Mouse (Mus musculus): ENCODE measurements around the gene Pick1. TPM values are rescaled to one million over a fixed set of nuclear protein-coding genes. Genes with fewer than 3 reads are reported as not detected.

Pick1 gene
- polyA plus RNA-seq, 1 experiment from 2014 or later, result 32.4 TPM

GRCm38 (mm10) chr15:79252580-79252979, 23.6 kb downstream of the Pick1 start:
- H3K9ac ChIP-seq, result peak overlapping the region; percentile 85
- WGBS, result 28% methylated on average over 24 of the region's 24 CpGs
- H3K4me2 ChIP-seq, result peak overlapping the region; percentile 76
- peaks cover 18% of the 10 kb centered on the region for H3K4me1 ChIP-seq
- no peak for ATAC-seq (ENCODE audit: extremely low read depth, insufficient number of reproducible peaks, low FRiP score, low TSS enrichment)
- H3K4me3 ChIP-seq, result peak overlapping the region; percentile 48
- no peaks in the 10 kb centered on the region for H3K9me3 ChIP-seq
- peaks cover 19% of the 10 kb centered on the region for H3K36me3 ChIP-seq
- peaks cover 56% of the 10 kb centered on the region for H3K27me3 ChIP-seq (replicated peaks)
- no peak overlapping the region for H3K27ac ChIP-seq (replicated peaks)

- Histone ChIP-seq H3K9me3 (no peaks in the 10 kb centered on the region), H3K9ac (no peak within 1 kb of the TSS), H3K4me2 (no peak within 1 kb of the TSS), H3K4me3 (no peak within 1 kb of the TSS), H3K27ac (replicated peaks) (no peak within 1 kb of the TSS), H3K4me1 (peaks cover 18% of the 10 kb centered on the region), H3K27me3 (replicated peaks) (peaks cover 65% of the 10 kb centered on the region), H3K36me3 (peaks cover under 1% of the 10 kb centered on the region)
- 21% methylated on average over 3 of the region's 3 CpGs for WGBS
- ATAC-seq (ENCODE audit: extremely low read depth, insufficient number of reproducible peaks, low FRiP score, low TSS enrichment), result no peak
Measured at GRCm38 (mm10) chr15:79254661-79255060, 25.7 kb downstream of the Pick1 start, which contains the start of gene Slc16a8. Gene Slc16a8, minus strand, starts transcription at chr15:79254761.

- Histone ChIP-seq H3K27me3 (replicated peaks) (peaks cover 69% of the 10 kb centered on the region), H3K9ac (no peak overlapping the region), H3K4me3 (no peak overlapping the region), H3K9me3 (no peaks in the 10 kb centered on the region), H3K4me2 (no peak overlapping the region), H3K27ac (replicated peaks) (no peak overlapping the region), H3K4me1 (peaks cover 26% of the 10 kb centered on the region), H3K36me3 (no peaks in the 10 kb centered on the region)
- 34% methylated on average over 17 of the region's 17 CpGs for WGBS
- no peak for ATAC-seq (ENCODE audit: extremely low read depth, insufficient number of reproducible peaks, low FRiP score, low TSS enrichment)
Measured at GRCm38 (mm10) chr15:79258521-79258920, 29.5 kb downstream of the Pick1 start.

- H3K9me3 ChIP-seq, result no peaks in the 10 kb centered on the region
- H3K36me3 ChIP-seq, result no peaks in the 10 kb centered on the region
- peak; percentile 49; the same call in 1 of the 2 replicates for ATAC-seq (ENCODE audit: extremely low read depth, insufficient number of reproducible peaks, low FRiP score, low TSS enrichment)
- H3K9ac ChIP-seq, result peak overlapping the region; percentile 86
- peaks cover 20% of the 10 kb centered on the region for H3K4me1 ChIP-seq
- peaks cover 69% of the 10 kb centered on the region for H3K27me3 ChIP-seq (replicated peaks)
- peak overlapping the region; percentile 60 for H3K27ac ChIP-seq (replicated peaks)
- H3K4me2 ChIP-seq, result peak overlapping the region; percentile 98
- WGBS, result 2% methylated on average over 53 of the region's 62 CpGs
- peak overlapping the region; percentile 72 for H3K4me3 ChIP-seq
Measured at GRCm38 (mm10) chr15:79261095-79261725, 32.2 kb downstream of the Pick1 start.

- WGBS, result 0% methylated on average over 24 of the region's 28 CpGs
- Histone ChIP-seq H3K4me3 (peak overlapping the region; percentile 72), H3K36me3 (no peaks in the 10 kb centered on the region), H3K9me3 (no peaks in the 10 kb centered on the region), H3K27me3 (replicated peaks) (peaks cover 74% of the 10 kb centered on the region), H3K4me2 (peak overlapping the region; percentile 98), H3K9ac (peak overlapping the region; percentile 86), H3K4me1 (peaks cover 20% of the 10 kb centered on the region), H3K27ac (replicated peaks) (peak overlapping the region; percentile 60)
- ATAC-seq (ENCODE audit: extremely low read depth, insufficient number of reproducible peaks, low FRiP score, low TSS enrichment), result no peak
Measured at GRCm38 (mm10) chr15:79261757-79262156, 32.8 kb downstream of the Pick1 start.

GRCm38 (mm10) chr15:79262375-79262774, 33.4 kb downstream of the Pick1 start:
- Histone ChIP-seq H3K36me3 (no peaks in the 10 kb centered on the region), H3K9ac (peak overlapping the region; percentile 86; the same call in 1 of the 2 replicates), H3K27me3 (replicated peaks) (peaks cover 80% of the 10 kb centered on the region), H3K4me2 (peak overlapping the region; percentile 98), H3K27ac (replicated peaks) (peak overlapping the region; percentile 60), H3K4me3 (peak overlapping the region; percentile 72; the same call in 1 of the 2 replicates), H3K9me3 (no peaks in the 10 kb centered on the region), H3K4me1 (peaks cover 20% of the 10 kb centered on the region)
- ATAC-seq (ENCODE audit: extremely low read depth, insufficient number of reproducible peaks, low FRiP score, low TSS enrichment), result no peak
- WGBS, result 23% methylated on average over 13 of the region's 13 CpGs

GRCm38 (mm10) chr15:79262786-79263309, 33.9 kb downstream of the Pick1 start:
- no peaks in the 10 kb centered on the region for H3K36me3 ChIP-seq
- H3K4me1 ChIP-seq, result peaks cover 20% of the 10 kb centered on the region
- H3K9me3 ChIP-seq, result no peaks in the 10 kb centered on the region
- WGBS, result 80% methylated on average over 3 of the region's 3 CpGs
- H3K4me2 ChIP-seq, result peak overlapping the region; percentile 98
- no peak for ATAC-seq (ENCODE audit: extremely low read depth, insufficient number of reproducible peaks, low FRiP score, low TSS enrichment)
- peaks cover 84% of the 10 kb centered on the region for H3K27me3 ChIP-seq (replicated peaks)
- peak overlapping the region; percentile 60 for H3K27ac ChIP-seq (replicated peaks)
- H3K4me3 ChIP-seq, result no peak overlapping the region
- H3K9ac ChIP-seq, result 0 out of 2 replicates have a peak overlapping the region, but pooled peaks have one; percentile 11

GRCm38 (mm10) chr15:79263726-79264125, 34.8 kb downstream of the Pick1 start:
- H3K9me3 ChIP-seq, result no peaks in the 10 kb centered on the region
- H3K9ac ChIP-seq, result no peak overlapping the region
- no peak for ATAC-seq (ENCODE audit: extremely low read depth, insufficient number of reproducible peaks, low FRiP score, low TSS enrichment)
- 90% methylated on average over 6 of the region's 6 CpGs for WGBS
- no peak overlapping the region for H3K4me3 ChIP-seq
- no peaks in the 10 kb centered on the region for H3K36me3 ChIP-seq
- H3K27ac ChIP-seq (replicated peaks), result 0 out of 2 replicates have a peak overlapping the region, but pooled peaks have one; percentile 2
- peaks cover 20% of the 10 kb centered on the region for H3K4me1 ChIP-seq
- H3K4me2 ChIP-seq, result no peak overlapping the region
- peaks cover 93% of the 10 kb centered on the region for H3K27me3 ChIP-seq (replicated peaks)

GRCm38 (mm10) chr15:79265384-79265783, 36.4 kb downstream of the Pick1 start:
- no peak overlapping the region for H3K4me3 ChIP-seq

GRCm38 (mm10) chr15:79268521-79268920, 39.5 kb downstream of the Pick1 start:
- Histone ChIP-seq H3K27me3 (replicated peaks) (peaks cover 68% of the 10 kb centered on the region), H3K4me1 (peaks cover 10% of the 10 kb centered on the region), H3K9ac (no peak overlapping the region), H3K4me3 (no peak overlapping the region), H3K27ac (replicated peaks) (no peak overlapping the region), H3K9me3 (no peaks in the 10 kb centered on the region), H3K36me3 (no peaks in the 10 kb centered on the region), H3K4me2 (no peak overlapping the region)
- ATAC-seq (ENCODE audit: extremely low read depth, insufficient number of reproducible peaks, low FRiP score, low TSS enrichment), result no peak
- WGBS, result 26% methylated on average over 1 of the region's 1 CpGs

More at GRCm38 (mm10) chr15:79265384-79265783, 36.4 kb downstream of the Pick1 start:
- ATAC-seq (ENCODE audit: extremely low read depth, insufficient number of reproducible peaks, low FRiP score, low TSS enrichment), result no peak
- no peak overlapping the region for H3K9ac ChIP-seq
- no peak overlapping the region for H3K27ac ChIP-seq (replicated peaks)
- H3K36me3 ChIP-seq, result no peaks in the 10 kb centered on the region
- no peaks in the 10 kb centered on the region for H3K9me3 ChIP-seq
- 52% methylated on average over 4 of the region's 4 CpGs for WGBS
- peaks cover 20% of the 10 kb centered on the region for H3K4me1 ChIP-seq
- H3K27me3 ChIP-seq (replicated peaks), result peaks cover 84% of the 10 kb centered on the region
- no peak overlapping the region for H3K4me2 ChIP-seq

GRCm38 (mm10) chr15:79270317-79271123, 41.5 kb downstream of the Pick1 start:
- Histone ChIP-seq H3K4me3 (peak overlapping the region; percentile 46), H3K9ac (peak overlapping the region; percentile 79), H3K27me3 (replicated peaks) (peaks cover 52% of the 10 kb centered on the region), H3K27ac (replicated peaks) (no peak overlapping the region; the same call in 1 of the 2 replicates), H3K4me2 (peak overlapping the region; percentile 78), H3K9me3 (no peaks in the 10 kb centered on the region), H3K4me1 (peaks cover 10% of the 10 kb centered on the region), H3K36me3 (no peaks in the 10 kb centered on the region)
- WGBS, result 2% methylated on average over 33 of the region's 33 CpGs
- no peak; the same call in 1 of the 2 replicates for ATAC-seq (ENCODE audit: extremely low read depth, insufficient number of reproducible peaks, low FRiP score, low TSS enrichment)
